Mouse (Mus musculus) frontal cortex, postnatal 36 days (tissue): Measurements from ENCODE around the gene Hmga2.

Source experiments
- DNase-seq, 2 experiments: peaks; one replicate each; pipeline ENCODE4 v3.0.0; 2022; ENCODE audit warnings: low spot score in 2 of 2

The Hmga2 gene

DNA sequence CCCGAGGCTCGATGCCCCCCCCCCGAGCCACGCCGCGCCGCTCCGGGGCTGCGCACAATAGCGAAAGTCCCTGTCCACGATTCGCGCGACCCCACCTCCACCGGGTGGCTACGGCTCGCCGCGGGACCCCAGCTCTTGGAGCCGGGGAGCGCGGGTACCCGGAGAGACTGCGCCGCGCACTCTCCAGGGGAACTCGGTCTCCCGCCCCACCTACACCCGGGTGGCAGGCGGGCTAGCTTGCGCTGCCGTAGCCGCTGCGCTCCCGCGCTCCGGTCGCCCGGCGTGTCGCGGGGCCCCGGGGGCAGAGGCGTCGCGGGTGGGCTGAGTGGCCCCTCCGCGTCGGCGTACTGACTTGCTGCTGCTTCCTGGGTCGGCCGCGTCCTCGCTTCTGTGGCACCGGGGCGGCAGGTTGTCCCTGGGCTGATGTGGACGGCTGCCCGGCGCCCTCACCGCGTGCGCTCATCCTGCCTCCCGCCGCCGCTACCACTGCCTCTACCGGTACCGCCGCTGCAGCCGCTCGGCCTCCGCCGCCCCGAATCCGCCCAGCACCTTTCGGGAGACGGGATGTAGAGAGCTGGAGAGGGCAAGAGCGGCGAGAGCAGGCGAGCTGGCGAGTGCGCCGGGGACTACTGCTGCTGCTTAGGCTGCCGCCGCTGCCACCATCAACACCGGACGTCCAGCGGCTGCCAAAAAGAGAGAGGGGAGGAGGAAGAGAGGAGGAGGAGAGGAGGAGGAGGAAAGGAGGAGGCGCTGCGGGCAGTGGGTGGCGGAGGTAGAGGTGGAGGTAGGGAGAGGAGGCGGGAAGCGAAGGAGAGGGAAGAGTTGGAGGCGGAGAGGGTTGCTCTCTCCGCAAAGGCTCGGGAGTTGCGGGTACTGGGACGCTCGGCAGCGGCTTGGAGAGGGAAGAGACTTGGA, at the start of gene Hmga2:
Hmga2 (minus strand) TSS at position 869 of the 915 bp plus-strand sequence.
- no peak for DNase-seq

DNA sequence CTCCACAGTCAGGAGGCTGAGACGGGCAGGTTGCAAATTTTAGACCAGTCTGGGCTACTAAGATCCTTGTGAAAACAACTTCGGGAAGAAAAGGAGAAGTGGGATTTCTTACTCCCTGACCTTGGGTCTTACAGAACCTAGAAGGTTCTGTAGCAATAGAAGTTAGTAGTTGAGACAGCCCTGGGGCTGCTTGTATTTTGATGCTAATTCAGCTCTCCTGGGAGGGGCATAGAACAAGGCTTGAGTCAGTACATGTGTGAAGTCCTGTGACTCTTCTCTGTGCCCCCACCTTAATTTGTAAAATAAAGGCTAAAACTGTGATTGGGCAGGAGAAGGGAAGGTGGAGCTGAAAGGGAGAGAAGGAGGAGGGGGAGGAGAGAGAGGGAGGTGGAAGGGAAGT, 46.7 kb upstream of the Hmga2 start:
- no peak for DNase-seq

DNA sequence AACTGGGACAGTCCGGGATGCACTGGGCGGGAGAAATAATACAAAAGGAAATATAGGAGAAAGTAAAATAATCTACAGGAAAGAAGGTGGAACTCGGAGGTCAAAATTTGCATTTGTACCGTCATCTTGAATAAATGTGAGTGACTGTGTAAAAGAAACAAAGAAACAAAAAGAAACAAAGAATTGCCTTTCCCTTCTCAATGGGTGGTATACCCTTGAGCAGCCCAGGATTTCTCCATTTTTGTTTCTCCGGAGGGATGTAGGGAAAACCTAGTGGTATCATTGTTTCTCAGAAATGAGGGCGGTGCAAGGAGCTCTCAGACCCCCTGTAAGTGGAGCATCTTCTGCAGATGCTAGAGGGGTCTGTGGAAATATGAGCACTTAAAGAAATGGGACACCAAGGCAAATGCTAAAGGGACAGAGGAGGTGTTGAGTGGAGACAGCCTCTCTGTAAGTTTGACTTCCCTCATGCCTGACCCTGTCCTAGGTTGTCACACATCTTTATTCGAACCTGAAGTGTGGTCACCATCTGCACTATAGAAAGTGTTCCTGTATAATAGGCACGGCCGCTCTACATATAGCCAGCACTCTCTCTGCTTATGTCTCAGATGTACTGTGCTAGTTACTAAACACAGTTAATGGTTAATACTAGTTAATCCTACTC, 45.8 kb upstream of the Hmga2 start:
- no peak for DNase-seq

DNA sequence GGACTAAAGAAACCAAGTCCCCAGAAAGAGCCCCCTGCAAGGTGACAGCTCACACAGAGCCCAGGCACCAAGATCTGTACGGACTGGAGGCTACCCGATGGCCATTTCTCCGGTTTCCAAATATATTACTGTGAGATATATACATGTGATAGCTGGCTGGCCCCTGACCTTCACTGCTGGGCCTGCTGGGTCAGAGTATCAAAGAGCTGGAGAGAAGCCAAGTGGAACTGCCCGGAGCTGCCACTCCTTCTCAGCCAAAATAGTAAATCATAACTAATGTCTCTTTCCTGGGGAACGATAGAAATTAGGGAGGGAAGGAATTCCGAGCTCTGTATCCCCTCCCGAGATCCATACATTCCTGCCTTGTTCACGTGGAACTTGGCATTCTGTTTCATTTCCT, 40.0 kb upstream of the Hmga2 start:
- no peak for DNase-seq

DNA sequence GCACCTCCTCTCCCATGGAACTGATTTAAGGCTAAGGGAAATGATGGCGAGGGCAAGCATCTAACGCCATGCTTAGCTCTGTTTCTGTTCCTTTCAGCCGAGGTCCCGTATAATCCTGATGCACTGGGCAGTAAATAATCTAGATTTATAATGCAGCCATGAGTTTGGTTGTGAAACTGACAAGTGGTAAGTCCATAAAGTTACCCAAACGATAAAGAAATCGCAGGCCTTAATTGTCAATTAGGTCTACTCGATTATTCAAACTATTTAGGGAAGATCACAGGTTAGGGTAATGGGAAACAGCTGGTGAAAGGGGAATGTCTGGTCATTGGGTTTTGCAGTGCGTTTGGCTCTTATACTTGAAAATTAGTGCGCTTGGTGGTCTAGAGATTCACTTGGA, 37.5 kb upstream of the Hmga2 start:
- no peak for DNase-seq

DNA sequence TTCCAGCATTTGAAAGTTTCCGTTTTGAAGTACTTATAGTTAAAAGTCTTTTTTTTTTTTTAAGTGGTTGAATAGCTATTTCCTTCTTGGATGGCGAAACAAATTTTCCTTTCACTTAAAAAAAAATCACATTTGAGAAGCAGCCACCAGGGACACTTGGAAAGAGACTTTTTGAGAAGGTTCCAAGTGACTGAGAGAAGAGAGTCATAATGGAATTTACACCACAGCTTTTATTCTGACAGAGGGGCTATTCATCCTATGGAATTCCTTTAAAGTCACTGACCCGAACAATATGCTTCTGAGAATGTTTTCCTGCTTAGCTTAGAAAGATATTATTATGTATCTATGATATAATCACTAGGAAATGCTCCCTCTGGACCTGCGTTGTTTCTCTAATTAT, 36.7 kb upstream of the Hmga2 start:
- no peak for DNase-seq

DNA sequence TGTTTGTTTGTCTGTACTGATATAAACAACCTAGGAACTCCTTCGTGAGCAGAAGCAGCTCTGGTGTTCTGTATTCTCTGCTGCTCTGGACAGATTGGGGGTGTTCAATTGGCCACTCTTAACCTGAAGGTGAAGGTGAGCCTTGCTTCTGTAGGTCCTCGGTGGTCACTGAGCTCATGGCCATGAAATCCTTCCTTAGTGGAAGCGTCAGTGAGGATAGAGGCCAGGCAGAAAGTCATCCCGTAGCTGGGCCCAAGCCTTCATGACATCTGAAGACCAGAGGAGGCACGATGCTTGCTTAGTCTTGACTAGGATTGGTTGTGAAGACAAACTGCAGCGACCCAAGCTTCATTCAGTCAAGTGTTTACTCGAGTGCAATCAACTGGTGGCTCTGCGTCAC, 35.9 kb upstream of the Hmga2 start:
- DNase-seq, result no peak

DNA sequence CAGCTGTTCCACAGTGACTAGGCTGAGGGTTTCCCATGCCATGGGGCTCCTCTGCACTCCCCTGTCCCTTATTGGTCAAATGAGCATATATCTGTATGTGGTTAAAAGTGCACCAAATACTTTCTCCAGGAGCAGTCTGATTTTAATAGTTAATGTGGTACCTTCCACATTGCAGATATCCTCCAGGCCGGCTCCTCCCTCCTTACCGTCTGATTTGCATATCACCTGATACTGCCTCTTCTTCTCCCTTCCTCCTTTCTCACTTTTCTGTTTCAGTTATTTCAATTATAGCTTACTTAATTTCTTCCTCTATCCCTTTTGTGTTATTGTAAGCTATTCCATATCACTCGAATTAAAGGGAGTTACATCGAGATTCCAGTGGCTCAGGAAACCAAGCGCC, 27.7 kb upstream of the Hmga2 start:
- no peak for DNase-seq

DNA sequence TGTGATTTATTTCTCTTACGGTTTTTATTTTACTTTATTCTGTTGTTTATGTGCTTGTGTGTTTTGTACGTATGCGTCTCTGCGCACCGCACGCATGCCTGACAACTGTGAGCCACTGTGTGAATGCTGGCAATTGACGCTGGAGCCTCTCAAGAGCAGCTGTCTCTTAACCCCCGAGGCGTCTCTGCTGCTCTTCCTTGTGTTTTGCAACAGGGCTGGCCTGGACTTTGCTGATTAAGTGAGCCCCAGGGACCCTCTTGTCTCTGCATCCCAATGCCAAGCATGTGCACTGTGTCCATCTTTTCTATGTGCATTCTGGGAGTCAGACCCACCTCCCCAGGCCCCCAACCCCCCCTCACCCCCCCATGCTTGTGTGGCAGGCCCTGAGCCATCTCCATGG, 24.5 kb upstream of the Hmga2 start:
- no peak for DNase-seq

DNA sequence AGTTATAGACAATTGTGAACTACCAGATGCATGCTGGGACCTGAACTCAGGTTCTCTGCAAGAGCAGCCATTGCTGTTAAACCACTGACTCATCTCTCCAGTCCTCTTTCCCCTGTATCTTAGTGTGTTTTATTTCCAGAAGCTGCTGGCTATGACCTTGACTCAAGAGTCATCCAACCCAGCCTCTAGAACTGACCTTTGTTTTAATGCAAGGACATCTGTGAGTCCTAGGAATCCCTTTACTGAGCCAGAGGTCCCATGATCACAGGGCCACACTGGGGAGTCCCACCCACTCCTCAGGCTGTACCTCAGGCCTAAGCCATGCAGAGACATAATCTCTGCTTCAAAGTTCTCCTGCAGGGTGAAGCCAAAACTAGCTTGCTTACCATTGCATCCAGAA, 21.8 kb upstream of the Hmga2 start:
- DNase-seq, result no peak

DNA sequence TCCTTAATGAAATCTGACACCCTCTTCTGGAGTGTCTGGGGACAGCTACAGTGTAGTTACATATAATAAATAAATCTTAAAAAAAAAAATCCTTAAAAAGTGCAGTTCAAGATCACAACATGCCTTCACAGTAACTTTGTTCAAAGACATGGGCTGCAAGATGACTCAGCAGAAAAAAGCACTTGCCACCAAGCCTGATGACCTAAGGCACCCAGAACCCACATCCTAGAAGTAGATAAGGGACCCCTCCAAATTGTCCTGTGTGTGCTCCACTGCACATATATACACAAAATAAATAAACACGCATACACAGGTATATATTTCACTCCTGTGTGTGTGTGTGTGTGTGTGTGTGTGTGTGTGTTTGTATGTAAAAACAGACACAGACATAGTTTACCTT, 18.4 kb upstream of the Hmga2 start:
- no peak for DNase-seq

DNA sequence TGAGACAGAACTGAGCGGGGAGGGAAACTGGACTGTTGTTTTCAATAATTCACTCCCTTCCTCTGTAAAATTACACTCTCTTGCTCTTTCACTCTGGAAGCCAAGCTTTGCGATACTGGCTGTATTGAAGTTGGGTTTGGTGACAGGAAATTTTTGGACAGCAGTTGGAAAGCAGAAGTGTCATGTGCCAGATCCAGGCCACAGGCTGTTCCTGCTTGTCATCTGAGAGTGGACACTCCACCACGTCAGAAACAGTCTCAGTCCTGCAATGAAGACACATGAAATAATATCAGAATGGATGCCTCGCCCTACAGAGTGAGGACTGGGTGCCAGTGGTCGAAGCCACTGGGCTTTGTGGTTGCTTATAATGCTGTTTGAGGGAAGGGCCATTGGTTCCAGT, 15.2 kb upstream of the Hmga2 start:
- DNase-seq, result no peak

DNA sequence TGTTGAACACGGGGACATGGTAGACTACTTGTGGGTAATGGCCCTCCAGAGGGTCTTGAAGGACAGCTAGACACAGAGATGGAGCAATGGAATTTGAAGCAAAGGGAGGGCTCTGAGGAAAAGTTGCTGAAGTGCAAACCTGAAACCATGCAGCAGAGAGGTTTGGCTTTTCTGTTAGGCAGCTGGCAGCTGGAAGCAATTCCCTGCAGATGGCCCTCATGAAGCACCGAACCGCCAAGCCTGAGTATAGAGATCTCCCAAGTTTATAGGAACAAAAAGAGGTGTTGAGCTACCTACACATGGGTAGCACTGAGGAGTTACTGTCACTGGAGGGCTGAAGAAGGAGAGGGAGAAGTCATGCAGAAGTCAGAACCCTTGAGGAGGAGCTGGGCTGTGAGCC, 13.3 kb upstream of the Hmga2 start:
- no peak for DNase-seq

DNA sequence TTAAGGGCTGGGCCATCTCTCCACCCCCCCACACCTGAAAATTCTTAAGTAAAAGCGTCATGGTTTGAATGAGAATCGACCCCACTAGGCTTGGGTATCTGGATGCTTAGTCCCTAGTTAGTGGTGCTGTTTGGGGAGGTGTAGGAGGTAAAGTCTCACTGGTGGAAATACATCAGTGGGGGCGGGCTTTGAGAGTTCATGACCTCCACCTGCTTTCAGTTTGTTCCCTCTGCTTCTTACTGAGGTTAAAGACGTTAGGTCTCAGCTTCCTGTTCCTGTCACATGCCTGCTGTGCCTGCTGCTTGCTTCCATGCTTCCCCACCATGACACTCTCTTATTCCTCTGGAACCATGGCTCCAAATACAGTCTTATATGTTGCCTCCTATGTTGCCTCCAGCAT, 12.3 kb upstream of the Hmga2 start:
- DNase-seq, result no peak

DNA sequence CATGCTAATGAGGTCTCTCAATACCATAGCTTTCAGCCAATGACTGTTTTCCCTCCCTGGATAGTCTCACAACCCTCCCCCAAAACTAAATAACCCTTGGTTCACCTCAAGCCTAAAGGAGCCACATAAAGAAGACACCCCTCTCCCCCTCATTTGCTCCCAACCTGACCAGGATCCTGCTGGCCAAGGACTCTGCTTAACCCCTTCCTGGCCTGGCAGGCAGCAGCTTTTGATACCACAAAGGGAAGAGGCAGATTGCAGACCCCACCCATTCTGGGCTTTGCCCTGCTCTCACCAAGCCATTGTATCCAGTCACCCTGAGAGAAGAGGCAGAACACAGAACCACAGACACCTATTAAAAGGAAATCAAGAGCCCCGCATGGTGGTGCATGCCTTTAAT, 11.6 kb upstream of the Hmga2 start:
- DNase-seq, result no peak

DNA sequence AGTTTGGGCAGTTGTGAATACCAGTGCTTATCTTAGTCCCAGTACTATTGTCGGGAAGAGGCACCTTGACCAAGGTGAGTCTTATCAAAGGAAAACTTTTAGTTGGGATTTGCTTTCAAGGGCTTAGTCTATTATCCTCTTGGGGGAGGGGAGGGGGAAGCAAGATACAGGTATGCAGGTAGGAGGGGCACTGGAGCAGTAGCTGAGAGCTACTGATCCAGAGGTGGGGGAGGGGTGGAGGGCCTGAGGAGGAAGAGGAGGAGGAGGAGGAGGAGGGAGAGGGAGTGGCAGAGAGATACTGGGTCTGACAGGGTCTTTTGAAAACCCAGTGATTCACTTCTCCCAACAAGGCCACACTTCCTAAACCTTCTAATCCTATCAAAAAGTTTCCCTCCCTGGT, 9.2 kb upstream of the Hmga2 start:
- no peak for DNase-seq

DNA sequence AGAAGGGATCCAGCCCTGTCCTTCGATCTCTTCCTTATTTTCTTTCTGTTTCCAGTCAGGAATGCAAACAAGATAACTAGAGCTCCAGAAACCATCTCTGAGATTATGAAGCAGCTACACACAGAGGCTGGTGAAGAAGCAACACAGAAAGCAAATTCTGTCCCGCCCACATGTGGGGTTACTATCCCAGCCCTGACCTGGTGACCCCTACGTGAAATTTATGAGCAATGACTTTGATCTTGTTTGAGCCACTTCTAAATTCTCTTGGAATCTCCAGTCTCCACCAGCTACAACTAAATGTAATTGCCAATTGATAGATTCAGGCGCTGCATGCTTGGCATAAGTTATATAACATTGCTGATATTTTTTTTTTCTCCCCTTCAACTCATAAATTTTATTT, 7.9 kb upstream of the Hmga2 start:
- no peak for DNase-seq

DNA sequence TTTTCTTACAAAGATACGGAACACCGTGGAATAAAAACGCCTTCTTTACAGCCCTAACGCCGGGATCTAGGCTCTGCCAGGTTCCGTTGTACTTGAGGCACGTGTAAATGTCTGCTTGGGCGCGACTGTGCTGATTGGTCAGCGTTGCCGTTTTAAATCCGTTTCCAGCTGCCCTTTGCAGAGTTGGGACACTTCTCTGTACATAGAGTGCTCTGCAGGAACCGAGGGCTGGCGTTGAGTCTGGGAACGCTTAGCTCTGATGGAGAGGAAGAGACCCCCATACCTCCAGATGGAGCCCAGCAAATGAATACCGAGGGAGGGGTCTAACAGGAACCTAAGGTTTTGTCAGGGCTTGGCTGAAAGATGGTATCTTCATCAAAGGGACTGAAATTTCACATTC, 1.9 kb upstream of the Hmga2 start:
- no peak for DNase-seq

DNA sequence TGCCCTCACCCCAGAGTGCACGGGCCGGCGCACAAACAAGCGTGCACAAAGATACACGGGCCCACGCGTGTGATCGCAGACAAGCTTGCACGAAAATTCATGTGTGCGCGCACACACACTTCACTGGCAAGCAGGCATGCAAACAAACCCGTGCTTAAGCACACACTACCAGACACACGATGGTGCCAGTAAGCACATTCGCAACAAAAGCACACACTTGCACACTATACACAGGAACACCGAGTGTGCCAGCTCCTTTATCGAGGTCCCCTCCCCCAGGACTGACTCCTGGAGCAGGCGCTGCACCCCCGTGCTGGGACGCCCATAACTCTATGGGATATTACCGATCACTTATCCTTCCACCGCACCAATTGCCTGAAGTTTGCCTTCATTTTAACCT, 1.2 kb upstream of the Hmga2 start:
- DNase-seq, result no peak

DNA sequence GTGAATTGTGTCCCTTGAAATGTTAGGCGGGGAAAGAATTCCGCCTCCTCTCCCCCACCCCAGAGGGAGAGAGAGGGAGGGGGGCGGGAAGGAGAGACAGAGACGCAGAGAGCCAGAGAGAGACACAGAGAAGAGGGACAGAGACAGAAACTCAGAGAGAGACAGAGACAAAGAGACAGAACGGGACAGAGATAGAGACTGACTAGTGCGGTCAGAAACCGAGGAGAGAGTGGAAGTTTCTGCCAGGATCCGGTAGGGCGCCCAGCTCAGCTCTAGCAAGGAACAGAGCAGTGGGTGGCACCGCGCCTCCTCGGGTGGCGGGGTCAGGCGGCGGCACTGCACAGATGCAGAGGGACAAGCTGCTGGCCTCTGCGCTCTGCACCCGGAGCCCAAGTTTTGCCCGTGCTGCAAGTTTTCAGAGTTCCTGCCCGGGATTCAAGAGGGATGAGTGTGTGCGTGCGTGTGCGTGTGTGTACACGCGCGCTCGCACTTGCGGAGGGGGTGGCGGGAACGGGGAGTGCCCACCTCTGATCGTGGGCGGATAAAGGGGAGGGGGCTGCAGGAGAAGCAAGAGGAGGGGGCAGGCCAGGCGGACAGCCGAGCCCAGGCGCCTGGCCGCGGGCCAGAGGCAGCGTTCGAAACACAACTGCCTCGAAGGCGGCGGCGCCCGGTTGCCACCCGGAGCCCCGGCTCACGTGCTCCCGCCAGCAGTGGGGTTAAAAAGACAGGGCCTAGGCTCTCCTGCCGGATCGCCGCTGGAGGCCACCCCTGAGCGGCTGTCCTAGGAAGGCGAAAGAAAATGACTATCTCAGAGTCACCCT, 457 bp upstream of the Hmga2 start:
- DNase-seq, result no peak

DNA sequence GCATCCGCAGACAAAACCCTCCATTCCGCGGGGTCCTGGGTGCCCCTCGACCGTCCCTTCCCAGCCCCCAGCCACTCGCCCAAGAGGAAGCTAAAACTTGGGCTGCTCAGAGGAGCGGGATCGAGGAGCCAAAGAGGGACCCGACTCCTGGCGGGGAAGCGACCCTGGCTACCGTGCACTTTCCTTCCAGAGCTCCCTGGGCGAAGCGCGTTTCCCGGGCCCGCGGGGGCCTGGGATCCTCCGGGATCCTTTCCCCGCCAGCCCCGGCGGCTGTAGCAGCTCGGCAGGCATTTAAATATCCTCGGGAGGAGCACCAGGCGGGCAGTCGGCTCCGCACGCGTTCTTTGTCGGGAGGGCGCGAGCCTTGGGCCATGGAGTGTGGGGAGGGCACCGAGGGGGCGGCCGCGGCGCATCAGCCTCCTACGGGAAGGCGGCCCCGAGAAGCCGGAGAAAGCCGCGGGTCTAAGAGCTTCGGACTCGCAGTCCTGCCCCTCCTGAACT, 1.2 kb downstream of the Hmga2 start:
- no peak for DNase-seq

DNA sequence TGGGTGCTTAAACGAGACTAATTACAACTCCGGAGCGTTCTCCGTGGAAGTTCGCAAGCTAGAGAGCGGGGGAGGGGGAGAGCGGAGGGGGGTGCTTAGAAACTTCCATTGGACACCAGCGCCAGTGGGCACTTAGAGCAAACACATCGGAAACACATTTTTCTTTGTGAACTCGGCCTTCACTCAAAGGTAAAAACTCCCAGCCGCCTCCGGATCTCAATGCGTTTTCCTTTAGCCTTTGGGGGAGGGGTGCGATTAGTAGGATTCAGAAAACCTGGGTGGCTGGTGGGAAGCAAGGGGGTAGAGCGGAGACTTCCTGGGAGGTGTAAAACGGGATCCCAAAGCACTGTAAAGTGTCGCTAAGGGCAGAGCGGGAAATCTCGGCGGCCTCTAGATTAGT, 2.0 kb downstream of the Hmga2 start:
- no peak for DNase-seq
